Mouse (Mus musculus) stomach, embryonic 14.5 days (tissue): Measurements from ENCODE around the gene Fstl3. TPM values are rescaled to one million over a fixed set of nuclear protein-coding genes. Genes with fewer than 3 reads are reported as not detected.

Experiments used
- ATAC-seq: fragments of 200-750 bp; cut with Nextera tagmentation; 2 replicates; pipeline ENCODE4 v1.8.0; 2017; ENCODE audit warnings: low read depth, moderate TSS enrichment; ENCODE audit not compliant: insufficient number of reproducible peaks, insufficient read depth, low FRiP score
- H3K27ac ChIP-seq: fragments of 300-500 bp; sonication (generic); 2 replicates; pipeline ENCODE4 v1.5.1; 2014; ENCODE audit warnings: mild to moderate bottlenecking, low read length, moderate library complexity, mixed read lengths
- H3K27me3 ChIP-seq: fragments of 300-500 bp; sonication (generic); 2 replicates; pipeline ENCODE4 v1.6.1; 2014; ENCODE audit warnings: low read length, control low read depth, mixed read lengths; ENCODE audit not compliant: control insufficient read depth, insufficient read depth
- H3K36me3 ChIP-seq: fragments of 300-500 bp; sonication (generic); 2 replicates; pipeline ENCODE4 v1.6.1; 2014; ENCODE audit warnings: mild to moderate bottlenecking, control low read depth, low read length, moderate library complexity, mixed read lengths; ENCODE audit not compliant: control insufficient read depth, insufficient read depth
- H3K4me1 ChIP-seq: fragments of 300-500 bp; sonication (generic); 2 replicates; pipeline ENCODE4 v1.6.1; 2014; ENCODE audit warnings: low read length, control low read depth, mixed read lengths; ENCODE audit not compliant: control insufficient read depth, insufficient read depth
- H3K4me2 ChIP-seq: fragments of 300-500 bp; sonication (generic); replicated peaks from 2 replicates; pipeline ENCODE4 v1.6.1; 2014; ENCODE audit warnings: low read depth, low read length, control low read depth
- H3K4me3 ChIP-seq: fragments of 300-500 bp; sonication (generic); 2 replicates; pipeline ENCODE4 v1.5.1; 2014; ENCODE audit warnings: low read depth, low read length, control low read depth
- H3K9ac ChIP-seq: fragments of 300-500 bp; sonication (generic); replicated peaks from 2 replicates; pipeline ENCODE4 v1.6.1; 2014; ENCODE audit warnings: low read depth, mild to moderate bottlenecking, control low read depth, low read length, moderate library complexity, mixed read lengths
- H3K9me3 ChIP-seq: fragments of 300-500 bp; sonication (generic); 2 replicates; pipeline ENCODE4 v1.6.1; 2016; ENCODE audit warnings: low read depth, low read length, control low read depth; ENCODE audit not compliant: control insufficient read depth
- WGBS: fragments of 180-500 bp; shearing (Covaris S2); extraction: QIAGEN DNeasy Blood & Tissue Kit; methylation state at CpG from one replicate; pipeline ENCODE4 v1.1.7; 2014; 5-methylcytosine and 5-hydroxymethylcytosine counted together
- polyA plus RNA-seq: library from polyadenylated mRNA; unstranded; fragments of >200 nt; fragmentation: Nextera tagmentation; extraction: Ambion mirVana; gene quantifications from 2 replicates; pipeline ENCODE4 v1.2.1, GENCODE M21; 2014

Gene Fstl3
- polyA plus RNA-seq, 1 experiment from 2014 or later, result 9.0 TPM

GRCm38 (mm10) chr10:79788386-79789158 lies 11.5 kb downstream of the Fstl3 start:
- Histone ChIP-seq H3K9ac (no peak overlapping the region), H3K4me1 (0 out of 2 replicates have a peak, but pooled peaks cover 2% of the 10 kb centered on the region), H3K4me2 (no peak overlapping the region), H3K36me3 (no peaks in the 10 kb centered on the region), H3K27ac (no peak overlapping the region), H3K9me3 (no peaks in the 10 kb centered on the region), H3K27me3 (no peaks in the 10 kb centered on the region), H3K4me3 (no peak overlapping the region)
- WGBS, result 37% methylated on average over 7 of the region's 7 CpGs
- no peak for ATAC-seq

- ATAC-seq, result no peak
- WGBS, result 52% methylated on average over 2 of the region's 2 CpGs
- H3K4me1 ChIP-seq, result peaks cover 8% of the 10 kb centered on the region
- H3K27me3 ChIP-seq, result no peaks in the 10 kb centered on the region
- H3K4me3 ChIP-seq, result no peak overlapping the region
- no peaks in the 10 kb centered on the region for H3K36me3 ChIP-seq
- no peak overlapping the region for H3K9ac ChIP-seq
- no peak overlapping the region for H3K4me2 ChIP-seq
- no peaks in the 10 kb centered on the region for H3K9me3 ChIP-seq
- no peak overlapping the region for H3K27ac ChIP-seq
Measured at GRCm38 (mm10) chr10:79789581-79789980, 12.5 kb downstream of the Fstl3 start.

GRCm38 (mm10) chr10:79790861-79791260 lies 13.8 kb downstream of the Fstl3 start, which contains the start of gene Prss57:
TSS of gene Prss57 (minus strand) at chr10:79790961.
- Histone ChIP-seq H3K9me3 (no peaks in the 10 kb centered on the region), H3K4me2 (no peak within 1 kb of the TSS), H3K27me3 (no peaks in the 10 kb centered on the region), H3K36me3 (no peaks in the 10 kb centered on the region), H3K4me1 (peaks cover 15% of the 10 kb centered on the region), H3K4me3 (no peak within 1 kb of the TSS), H3K27ac (no peak within 1 kb of the TSS), H3K9ac (no peak within 1 kb of the TSS)
- no peak for ATAC-seq
- 90% methylated on average over 4 of the region's 4 CpGs for WGBS

GRCm38 (mm10) chr10:79792339-79793040 lies 15.4 kb downstream of the Fstl3 start:
- no peak overlapping the region for H3K27ac ChIP-seq
- ATAC-seq, result no peak
- H3K4me3 ChIP-seq, result no peak overlapping the region
- H3K4me2 ChIP-seq, result no peak overlapping the region
- no peak overlapping the region for H3K9ac ChIP-seq
- WGBS, result 69% methylated on average over 5 of the region's 5 CpGs
- H3K4me1 ChIP-seq, result peaks cover 18% of the 10 kb centered on the region
- no peaks in the 10 kb centered on the region for H3K36me3 ChIP-seq
- no peaks in the 10 kb centered on the region for H3K9me3 ChIP-seq
- H3K27me3 ChIP-seq, result no peaks in the 10 kb centered on the region

- Histone ChIP-seq H3K9ac (peak within 1 kb of the TSS; percentile 90), H3K36me3 (no peaks in the 10 kb centered on the region), H3K4me1 (peaks cover 18% of the 10 kb centered on the region), H3K27ac (peak within 1 kb of the TSS; percentile 85), H3K27me3 (no peaks in the 10 kb centered on the region), H3K9me3 (no peaks in the 10 kb centered on the region), H3K4me3 (peak within 1 kb of the TSS; percentile 92), H3K4me2 (peak within 1 kb of the TSS; percentile 88)
- ATAC-seq, result peak; percentile 72
- WGBS, result 5% methylated on average over 51 of the region's 51 CpGs
Measured at GRCm38 (mm10) chr10:79793051-79793737, 16.1 kb downstream of the Fstl3 start, which contains the start of gene Palm. TSS of gene Palm (plus strand) at chr10:79793572.

- ATAC-seq, result no peak
- H3K27ac ChIP-seq, result peak overlapping the region; percentile 85
- no peaks in the 10 kb centered on the region for H3K36me3 ChIP-seq
- H3K9ac ChIP-seq, result peak overlapping the region; percentile 90
- WGBS, result 2% methylated on average over 38 of the region's 38 CpGs
- peak overlapping the region; percentile 88 for H3K4me2 ChIP-seq
- no peaks in the 10 kb centered on the region for H3K27me3 ChIP-seq
- peak overlapping the region; percentile 92 for H3K4me3 ChIP-seq
- peaks cover 18% of the 10 kb centered on the region for H3K4me1 ChIP-seq
- no peaks in the 10 kb centered on the region for H3K9me3 ChIP-seq
Measured at GRCm38 (mm10) chr10:79793738-79794490, 16.8 kb downstream of the Fstl3 start.

GRCm38 (mm10) chr10:79794491-79794931 lies 17.4 kb downstream of the Fstl3 start:
- Histone ChIP-seq H3K4me2 (peak overlapping the region; percentile 88), H3K9me3 (no peaks in the 10 kb centered on the region), H3K4me1 (peaks cover 18% of the 10 kb centered on the region), H3K9ac (peak overlapping the region; percentile 90; the same call in 1 of the 2 replicates), H3K27me3 (no peaks in the 10 kb centered on the region), H3K36me3 (no peaks in the 10 kb centered on the region), H3K4me3 (peak overlapping the region; percentile 92), H3K27ac (peak overlapping the region; percentile 85)
- WGBS, result 13% methylated on average over 10 of the region's 10 CpGs
- ATAC-seq, result peak; percentile 39; the same call in 1 of the 2 replicates
